Comparison of ENCODE assay signal across 13 mouse cellular contexts in the genomic region with DNA sequence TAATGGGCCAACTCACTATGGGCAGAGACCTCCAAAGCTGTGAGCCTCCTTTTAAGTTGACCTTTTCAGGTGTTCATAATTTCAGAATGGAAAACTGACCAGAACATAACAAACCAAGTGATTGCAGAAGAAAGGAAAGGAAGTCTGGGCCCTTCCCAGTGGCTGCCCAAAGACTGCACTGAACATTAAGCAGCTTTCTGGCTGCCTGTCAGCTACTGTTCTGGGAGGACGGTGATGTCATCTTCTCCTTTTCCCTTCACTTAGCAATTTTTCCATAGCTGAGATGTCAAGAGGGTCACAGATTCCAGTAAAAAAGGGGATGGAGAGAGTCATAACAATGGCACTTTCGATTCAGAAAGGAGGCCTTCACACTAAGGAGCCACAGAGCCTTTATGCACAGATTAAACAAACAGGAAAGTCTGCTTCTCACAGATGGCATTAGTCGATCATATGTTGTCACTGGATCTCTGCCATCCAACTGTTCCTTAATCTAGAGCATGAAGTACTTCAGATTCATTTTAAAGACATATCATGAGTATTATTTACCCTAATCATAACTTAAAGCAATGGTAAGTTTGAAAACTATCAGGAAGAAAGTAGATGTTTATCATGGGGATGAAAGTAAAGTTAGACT.
DNase-seq lines count a peak whose midpoint lies in the region; ATAC-seq and TF ChIP-seq lines count a peak whose summit lies in the region.
"Had no signal": no experiment of that assay in that cellular context is flagged by ENCODE, and none has a peak within 500 bp of the region (broad histone marks: within the 10 kb centered on the region; RNA-seq: fewer than 3 reads in every experiment).

No protein-coding gene starts in this region.

- H3K9ac ChIP-seq in forebrain, postnatal 0 days, result no peak overlapping the region
- no peak overlapping the region for H3K9ac ChIP-seq in forebrain, embryonic 11.5 days (ENCODE audit: low read length)
- H3K9ac ChIP-seq in liver, embryonic 11.5 days (ENCODE audit: low read depth, low read length), result no peak overlapping the region

- no peak for TF ChIP-seq CTCF in forebrain, postnatal 0 days (IDR thresholded peaks at IDR 0.05; ENCODE audit: low read depth)

- intact Hi-C loops in heart, postnatal 14 days (cut with DNase I), result no loop called here

- H3K4me3 ChIP-seq in forebrain, postnatal 0 days (ENCODE audit: low read depth, low read length), result no peak overlapping the region
- H3K4me3 ChIP-seq in forebrain, embryonic 11.5 days (ENCODE audit: low read depth, low read length), result no peak overlapping the region
- H3K4me3 ChIP-seq in liver, embryonic 11.5 days (ENCODE audit: low read depth, low read length), result no peak overlapping the region

- H3K4me1 ChIP-seq in forebrain, postnatal 0 days (ENCODE audit: insufficient read depth), result no peaks in the 10 kb centered on the region
- H3K4me1 ChIP-seq in forebrain, embryonic 11.5 days (replicated peaks; ENCODE audit: control insufficient read depth, insufficient read depth, low read length), result no peaks in the 10 kb centered on the region
- H3K4me1 ChIP-seq in liver, embryonic 11.5 days (replicated peaks; ENCODE audit: control insufficient read depth, insufficient read depth, low read length), result no peaks in the 10 kb centered on the region

- WGBS in forebrain, postnatal 0 days, result 47% methylated on average over 3 of the region's 3 CpGs
- 83% methylated on average over 3 of the region's 3 CpGs for WGBS in forebrain, embryonic 11.5 days
- WGBS in liver, embryonic 11.5 days, result 65% methylated on average over 3 of the region's 3 CpGs

- no peak overlapping the region for H3K27ac ChIP-seq in forebrain, postnatal 0 days (ENCODE audit: low read depth, low read length)
- H3K27ac ChIP-seq in forebrain, embryonic 11.5 days (ENCODE audit: low read depth, low read length), result no peak overlapping the region
- H3K27ac ChIP-seq in liver, embryonic 11.5 days (ENCODE audit: low read depth, low read length), result no peak overlapping the region

- no peaks in the 10 kb centered on the region for H3K27me3 ChIP-seq in forebrain, postnatal 0 days (ENCODE audit: insufficient read depth, low read length)
- H3K27me3 ChIP-seq in forebrain, embryonic 11.5 days (ENCODE audit: control insufficient read depth, insufficient read depth, low read length), result no peaks in the 10 kb centered on the region
- H3K27me3 ChIP-seq in liver, embryonic 11.5 days (replicated peaks; ENCODE audit: control insufficient read depth, insufficient read depth, low read length), result no peaks in the 10 kb centered on the region

- DNase-seq in forebrain, postnatal 0 days, result peak; percentile 66
- no peak for DNase-seq in forebrain, embryonic 11.5 days (ENCODE audit: low spot score)
- peak; percentile 7 to 9 for DNase-seq in right cerebral cortex, adult 2 months (ENCODE audit: low spot score in 2 of 2)
- DNase-seq in right cerebral cortex, postnatal 4 days, result no peak
- DNase-seq in heart, postnatal 14 days, result peak; percentile 34 to 46
- no peak for DNase-seq in kidney, postnatal 36 days
- no peak for DNase-seq in lung, postnatal 25 days (ENCODE audit: low spot score)
- no peak for DNase-seq in liver, embryonic 11.5 days (ENCODE audit: low spot score)
- DNase-seq: liver; lung, postnatal 10 days; thymus, postnatal 14 days had no signal

- H3K36me3 ChIP-seq in forebrain, postnatal 0 days (ENCODE audit: insufficient read depth), result no peaks in the 10 kb centered on the region
- H3K36me3 ChIP-seq in forebrain, embryonic 11.5 days (ENCODE audit: control insufficient read depth, insufficient read depth, low read length), result no peaks in the 10 kb centered on the region
- no peaks in the 10 kb centered on the region for H3K36me3 ChIP-seq in liver, embryonic 11.5 days (ENCODE audit: control insufficient read depth, insufficient read depth, low read length)

- no peaks in the 10 kb centered on the region for H3K9me3 ChIP-seq in forebrain, postnatal 0 days (ENCODE audit: low read length)
- no peaks in the 10 kb centered on the region for H3K9me3 ChIP-seq in forebrain, embryonic 11.5 days (ENCODE audit: control insufficient read depth, low read length)
- no peaks in the 10 kb centered on the region for H3K9me3 ChIP-seq in liver, embryonic 11.5 days (ENCODE audit: control insufficient read depth, low read length)

- ATAC-seq in forebrain, postnatal 0 days, result no peak
- no peak for ATAC-seq in forebrain, embryonic 11.5 days (replicated peaks; ENCODE audit: low FRiP score)
- no peak for ATAC-seq in liver, embryonic 11.5 days (replicated peaks; ENCODE audit: low FRiP score)
- ATAC-seq: CD4-positive, CD25-positive, alpha-beta regulatory T cell, adult 4 months; intestine, postnatal 0 days had no signal

- no peak overlapping the region for H3K4me2 ChIP-seq in forebrain, postnatal 0 days (ENCODE audit: low read depth)
- H3K4me2 ChIP-seq in forebrain, embryonic 11.5 days (ENCODE audit: low read depth, low read length, severe bottlenecking), result no peak overlapping the region
- no peak overlapping the region for H3K4me2 ChIP-seq in liver, embryonic 11.5 days

Comparison
In these comparisons a context has a peak if more than half of its experiments do, and no peak if none do; other contexts are left out.
1. DNase-seq: peak in forebrain, postnatal 0 days (single experiment), right cerebral cortex, adult 2 months (2 of 2) and heart, postnatal 14 days (2 of 2); none in forebrain, embryonic 11.5 days (single experiment), right cerebral cortex, postnatal 4 days (single experiment), kidney, postnatal 36 days (0 of 2), lung, postnatal 25 days (single experiment) and liver, embryonic 11.5 days (single experiment).